In genomic region chr3:123506699-123507662, GRCm38 (mm10) we compare ENCODE assay signal across 8 mouse cellular contexts.
DNase-seq lines count a peak whose midpoint lies in the region; ATAC-seq and TF ChIP-seq lines count a peak whose summit lies in the region.

No protein-coding gene starts in this region.

- WGBS in kidney, embryonic 16.5 days = 5% methylated on average over 6 of the region's 6 CpGs
- WGBS in heart, embryonic 12.5 days = 5% methylated on average over 6 of the region's 6 CpGs
- WGBS in liver, embryonic 14.5 days (ENCODE audit: insufficient replicate concordance) = 3% methylated on average over 6 of the region's 6 CpGs

- TF ChIP-seq CTCF in brain, embryonic 14.5 days (IDR thresholded peaks at IDR 0.05; ENCODE audit: borderline replicate concordance, extremely low read depth, insufficient read depth, insufficient read length) = 0 out of 2 replicates have a peak, but pooled peaks have one; percentile 3
- peak; percentile 61 for TF ChIP-seq CTCF in liver, embryonic 14.5 days (IDR thresholded peaks at IDR 0.05; ENCODE audit: low read depth)

- no peak for ATAC-seq in kidney, embryonic 16.5 days (ENCODE audit: low FRiP score, low TSS enrichment)
- no peak for ATAC-seq in heart, embryonic 12.5 days (ENCODE audit: insufficient number of reproducible peaks, low FRiP score)
- ATAC-seq in liver, embryonic 14.5 days (ENCODE audit: insufficient read depth) = no peak

- TF ChIP-seq POLR2A in brain, embryonic 14.5 days (IDR thresholded peaks at IDR 0.05; ENCODE audit: borderline replicate concordance, extremely low read depth, insufficient read depth, insufficient read length, poor library complexity, severe bottlenecking) = no peak

- intact Hi-C loops in left cerebral cortex, postnatal 14 days (cut with DNase I) = loop anchor here (5.0 kb wide), 1 partner anchor 120 kb away; the partner anchor contains the start of gene Mettl14

- H3K4me1 ChIP-seq in kidney, embryonic 16.5 days (ENCODE audit: insufficient read depth, low read length) = peaks cover 21% of the 10 kb centered on the region
- peaks cover 16% of the 10 kb centered on the region for H3K4me1 ChIP-seq in heart, embryonic 12.5 days (replicated peaks)
- peaks cover 0 to 8% of the 10 kb centered on the region in 2 experiments; a peak in 2 of 4 replicates for H3K4me1 ChIP-seq in liver, embryonic 14.5 days (replicated peaks; ENCODE audit: control insufficient read depth in 2 of 2, insufficient read depth in 2 of 2, low read length in 1 of 2)

- peak overlapping the region; percentile 84 for H3K27ac ChIP-seq in kidney, embryonic 16.5 days (ENCODE audit: low read length)
- peak overlapping the region; percentile 84 for H3K27ac ChIP-seq in heart, embryonic 12.5 days (ENCODE audit: poor library complexity, severe bottlenecking)
- H3K27ac ChIP-seq in liver, embryonic 14.5 days = peak overlapping the region; percentile 83

- H3K9me3 ChIP-seq in kidney, embryonic 16.5 days (ENCODE audit: low read length) = no peaks in the 10 kb centered on the region
- no peaks in the 10 kb centered on the region for H3K9me3 ChIP-seq in heart, embryonic 12.5 days (replicated peaks)
- H3K9me3 ChIP-seq in liver, embryonic 14.5 days (ENCODE audit: control insufficient read depth, low read length) = no peaks in the 10 kb centered on the region

- no peak for DNase-seq in kidney, postnatal 25 days
- peak; percentile 53 for DNase-seq in brain, embryonic 14.5 days (ENCODE audit: low read depth)
- peak in 2 of 3 experiments; percentile 47 to 62 for DNase-seq in liver, embryonic 14.5 days (ENCODE audit: low read depth in 3 of 3, low spot score in 3 of 3)
- peak; percentile 62 for DNase-seq in retina, postnatal 1 day
- no peak for DNase-seq in left cerebral cortex, postnatal 14 days (ENCODE audit: low spot score in 2 of 2)
- DNase-seq in right cerebral cortex, postnatal 4 days = no peak

- H3K27me3 ChIP-seq in kidney, embryonic 16.5 days (ENCODE audit: insufficient read depth, low read length) = no peaks in the 10 kb centered on the region
- no peaks in the 10 kb centered on the region for H3K27me3 ChIP-seq in heart, embryonic 12.5 days (replicated peaks)
- H3K27me3 ChIP-seq in liver, embryonic 14.5 days (ENCODE audit: control insufficient read depth, insufficient read depth, low read length) = no peaks in the 10 kb centered on the region

- no peak for TF ChIP-seq EP300 in liver, embryonic 14.5 days (IDR thresholded peaks at IDR 0.05; ENCODE audit: low read depth)

- H3K9ac ChIP-seq in kidney, embryonic 16.5 days (replicated peaks; ENCODE audit: low read length) = peak overlapping the region; percentile 97
- H3K9ac ChIP-seq in heart, embryonic 12.5 days = peak overlapping the region; percentile 96
- peak overlapping the region; percentile 89 for H3K9ac ChIP-seq in liver, embryonic 14.5 days (replicated peaks)

- H3K4me2 ChIP-seq in kidney, embryonic 16.5 days (replicated peaks; ENCODE audit: low read depth, low read length) = peak overlapping the region; percentile 79
- peak overlapping the region; percentile 93 for H3K4me2 ChIP-seq in heart, embryonic 12.5 days
- H3K4me2 ChIP-seq in liver, embryonic 14.5 days (ENCODE audit: low read depth) = peak overlapping the region; percentile 88

- H3K36me3 ChIP-seq in kidney, embryonic 16.5 days (ENCODE audit: insufficient read depth, low read length) = peaks cover 9% of the 10 kb centered on the region; the same call in 1 of the 2 replicates
- peaks cover 19% of the 10 kb centered on the region for H3K36me3 ChIP-seq in heart, embryonic 12.5 days
- peaks cover 16% of the 10 kb centered on the region for H3K36me3 ChIP-seq in liver, embryonic 14.5 days (replicated peaks; ENCODE audit: control insufficient read depth, insufficient read depth, low read depth)

- peak overlapping the region; percentile 95 for H3K4me3 ChIP-seq in kidney, embryonic 16.5 days (ENCODE audit: low read length)
- H3K4me3 ChIP-seq in heart, embryonic 12.5 days = peak overlapping the region; percentile 92
- peak overlapping the region; percentile 86 to 95 for H3K4me3 ChIP-seq in liver, embryonic 14.5 days (ENCODE audit: insufficient read depth in 1 of 2, low read depth in 2 of 2, low read length in 2 of 2)

Comparison
In these comparisons a context has a peak if more than half of its experiments do, and no peak if none do; other contexts are left out.
1. DNase-seq: peak in brain, embryonic 14.5 days (single experiment), liver, embryonic 14.5 days (2 of 3) and retina, postnatal 1 day (single experiment); none in kidney, postnatal 25 days (0 of 2), left cerebral cortex, postnatal 14 days (0 of 2) and right cerebral cortex, postnatal 4 days (single experiment).
2. Peak in every context shown above with its lines, with median percentiles within 50 percentile points of each other: H3K27ac ChIP-seq, H3K4me2 ChIP-seq, H3K4me3 ChIP-seq and H3K9ac ChIP-seq.